Mouse (Mus musculus) megakaryocyte, embryonic 14.5 days (primary cell): ENCODE measurements around the gene Rnf144a. TPM values are rescaled to one million over a fixed set of nuclear protein-coding genes. Genes with fewer than 3 reads are reported as not detected.

Source experiments
- H3K27me3 ChIP-seq: replicated peaks from 2 replicates; pipeline ENCODE3; 2012; ENCODE audit warnings: inconsistent platforms
- H3K36me3 ChIP-seq: replicated peaks from 2 replicates; pipeline ENCODE3; 2012; ENCODE audit warnings: low read length, inconsistent platforms, mixed read lengths
- H3K4me1 ChIP-seq: 2 replicates; pipeline ENCODE4 v1.6.1; 2012; ENCODE audit warnings: inconsistent platforms
- H3K4me3 ChIP-seq: replicated peaks from 2 replicates; pipeline ENCODE3; 2012; ENCODE audit warnings: moderate library complexity, mild to moderate bottlenecking, inconsistent platforms
- H3K9me3 ChIP-seq: 2 replicates; pipeline ENCODE4 v1.6.1; 2012; ENCODE audit warnings: inconsistent platforms
- FLI1 ChIP-seq: IDR thresholded peaks from 2 replicates; pipeline ENCODE4 v1.6.1; 2012; ENCODE audit warnings: low read length, inconsistent platforms, mixed read lengths
- GATA1 ChIP-seq: IDR thresholded peaks from 3 replicates; pipeline ENCODE4 v1.6.1; 2012; ENCODE audit warnings: mixed read lengths, low read length, inconsistent platforms, borderline replicate concordance
- polyA plus RNA-seq: library from polyadenylated mRNA; stranded (reverse); fragments of >175 nt; gene quantifications from 2 replicates; pipeline ENCODE4 v1.2.3, GENCODE M21; 2012; ENCODE audit warnings: low replicate concordance; ENCODE audit not compliant: insufficient read depth

Gene Rnf144a
- polyA plus RNA-seq, 1 experiment, result 0.51 TPM

- Histone ChIP-seq H3K27me3 (peaks cover 46% of the 10 kb centered on the region), H3K9me3 (no peaks in the 10 kb centered on the region), H3K4me3 (no peak overlapping the region), H3K4me1 (peaks cover 20% of the 10 kb centered on the region), H3K36me3 (no peaks in the 10 kb centered on the region)
- TF ChIP-seq FLI1 (no peak), GATA1 (no peak)
These were observed 3.1 kb downstream of the Rnf144a start for GRCm38 (mm10) chr12:26411841-26412450.

- Histone ChIP-seq H3K27me3 (peaks cover 47% of the 10 kb centered on the region), H3K9me3 (no peaks in the 10 kb centered on the region), H3K4me3 (no peak overlapping the region), H3K36me3 (no peaks in the 10 kb centered on the region), H3K4me1 (peaks cover 20% of the 10 kb centered on the region)
- no peak for TF ChIP-seq FLI1
- TF ChIP-seq GATA1, result no peak
These were observed 4.6 kb downstream of the Rnf144a start for GRCm38 (mm10) chr12:26410443-26410842.

GRCm38 (mm10) chr12:26408707-26409106, 6.3 kb downstream of the Rnf144a start:
- Histone ChIP-seq H3K9me3 (no peaks in the 10 kb centered on the region), H3K4me1 (peaks cover 21% of the 10 kb centered on the region), H3K27me3 (peaks cover 42% of the 10 kb centered on the region), H3K4me3 (no peak overlapping the region), H3K36me3 (no peaks in the 10 kb centered on the region)
- TF ChIP-seq FLI1 (no peak), GATA1 (no peak)

GRCm38 (mm10) chr12:26404781-26405702, 10.0 kb downstream of the Rnf144a start:
- peaks cover 21% of the 10 kb centered on the region for H3K4me1 ChIP-seq
- H3K4me3 ChIP-seq, result peak overlapping the region; percentile 11
- no peaks in the 10 kb centered on the region for H3K36me3 ChIP-seq
- peaks cover 37% of the 10 kb centered on the region for H3K27me3 ChIP-seq
- TF ChIP-seq FLI1 (no peak), GATA1 (no peak)
- H3K9me3 ChIP-seq, result 0 out of 2 replicates have a peak, but pooled peaks cover 4% of the 10 kb centered on the region

GRCm38 (mm10) chr12:26403372-26404125, 11.5 kb downstream of the Rnf144a start:
- H3K4me3 ChIP-seq, result no peak overlapping the region
- no peak for TF ChIP-seq FLI1
- TF ChIP-seq GATA1, result no peak
- 0 out of 2 replicates have a peak, but pooled peaks cover 4% of the 10 kb centered on the region for H3K9me3 ChIP-seq
- peaks cover 13% of the 10 kb centered on the region for H3K4me1 ChIP-seq
- no peaks in the 10 kb centered on the region for H3K36me3 ChIP-seq
- H3K27me3 ChIP-seq, result peaks cover 40% of the 10 kb centered on the region

- peaks cover 13% of the 10 kb centered on the region for H3K4me1 ChIP-seq
- H3K9me3 ChIP-seq, result 0 out of 2 replicates have a peak, but pooled peaks cover 4% of the 10 kb centered on the region
- peaks cover 34% of the 10 kb centered on the region for H3K27me3 ChIP-seq
- no peaks in the 10 kb centered on the region for H3K36me3 ChIP-seq
- H3K4me3 ChIP-seq, result no peak overlapping the region
- no peak for TF ChIP-seq FLI1
- no peak for TF ChIP-seq GATA1
These were observed 13.2 kb downstream of the Rnf144a start for GRCm38 (mm10) chr12:26401696-26402470.

- H3K27me3 ChIP-seq, result peaks cover 34% of the 10 kb centered on the region
- 0 out of 2 replicates have a peak, but pooled peaks cover 4% of the 10 kb centered on the region for H3K9me3 ChIP-seq
These were observed 13.8 kb downstream of the Rnf144a start for GRCm38 (mm10) chr12:26401254-26401653.

GRCm38 (mm10) chr12:26400762-26401161, 14.3 kb downstream of the Rnf144a start:
- no peaks in the 10 kb centered on the region for H3K36me3 ChIP-seq
- H3K4me1 ChIP-seq, result peaks cover 13% of the 10 kb centered on the region
- 0 out of 2 replicates have a peak, but pooled peaks cover 4% of the 10 kb centered on the region for H3K9me3 ChIP-seq
- TF ChIP-seq FLI1 (no peak), GATA1 (no peak)
- H3K4me3 ChIP-seq, result no peak overlapping the region
- peaks cover 31% of the 10 kb centered on the region for H3K27me3 ChIP-seq

More at GRCm38 (mm10) chr12:26401254-26401653, 13.8 kb downstream of the Rnf144a start:
- no peak overlapping the region for H3K4me3 ChIP-seq
- H3K4me1 ChIP-seq, result peaks cover 13% of the 10 kb centered on the region
- H3K36me3 ChIP-seq, result no peaks in the 10 kb centered on the region
- TF ChIP-seq GATA1 (no peak), FLI1 (no peak)

GRCm38 (mm10) chr12:26399391-26399790, 15.7 kb downstream of the Rnf144a start:
- TF ChIP-seq GATA1, result no peak
- TF ChIP-seq FLI1, result no peak
- Histone ChIP-seq H3K4me3 (no peak overlapping the region), H3K36me3 (no peaks in the 10 kb centered on the region), H3K4me1 (peaks cover 6% of the 10 kb centered on the region), H3K9me3 (0 out of 2 replicates have a peak, but pooled peaks cover 4% of the 10 kb centered on the region), H3K27me3 (peaks cover 19% of the 10 kb centered on the region)

GRCm38 (mm10) chr12:26398597-26398996, 16.5 kb downstream of the Rnf144a start:
- Histone ChIP-seq H3K9me3 (0 out of 2 replicates have a peak, but pooled peaks cover 4% of the 10 kb centered on the region), H3K27me3 (peaks cover 17% of the 10 kb centered on the region), H3K4me1 (peaks cover 6% of the 10 kb centered on the region), H3K4me3 (no peak overlapping the region), H3K36me3 (no peaks in the 10 kb centered on the region)
- TF ChIP-seq GATA1 (no peak), FLI1 (no peak)
